Mouse (Mus musculus): ENCODE measurements around the gene Nup54.

DNA sequence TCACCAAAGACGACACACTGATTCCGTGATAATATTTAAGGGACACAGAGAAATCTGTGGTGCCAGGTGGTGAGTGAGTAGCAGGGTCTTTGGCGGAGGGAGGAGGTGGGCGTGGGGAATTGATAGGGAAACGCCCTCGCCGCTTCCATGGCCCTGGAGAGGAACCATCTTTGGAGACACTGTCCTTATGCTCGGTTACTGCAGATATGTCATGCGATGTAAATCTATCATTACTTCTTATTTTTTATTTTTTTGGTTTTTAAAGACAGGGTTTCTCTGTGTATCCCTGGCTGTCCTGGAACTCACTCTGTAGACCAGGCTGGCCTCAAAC, 52.7 kb downstream of the Nup54 start:
- TF ChIP-seq CTCF (IDR thresholded peaks at IDR 0.05; ENCODE audit: control insufficient read depth, insufficient read depth, insufficient replicate concordance, low read depth, low read length), result no peak
- TF ChIP-seq POLR2A (IDR thresholded peaks at IDR 0.05; ENCODE audit: control insufficient read depth, low read depth, low read length), result no peak
